Mouse (Mus musculus) splenic B cell, adult 2 months (primary cell): ENCODE measurements at regions not wholly inside any gene's neighbourhood (a gene's known extent, or its start where the extent isn't known, plus 50 kb on each side); places are given as distances from the start of the nearest gene placed in this dataset.

Experiments used
- DNase-seq: peaks from one replicate; pipeline ENCODE4 v3.0.0-alpha.2; 2011; ENCODE audit warnings: low read depth, low spot score
- H3K27me3 ChIP-seq: 2 replicates; pipeline ENCODE4 v1.6.1; 2012; ENCODE audit warnings: mild to moderate bottlenecking, low read length, moderate library complexity, mixed read lengths; ENCODE audit not compliant: control insufficient read depth, poor library complexity, insufficient read depth, severe bottlenecking
- H3K36me3 ChIP-seq: 2 replicates; pipeline ENCODE4 v1.6.1; 2012; ENCODE audit warnings: mild to moderate bottlenecking, low read length, moderate library complexity, mixed read lengths; ENCODE audit not compliant: control insufficient read depth, poor library complexity, insufficient read depth, severe bottlenecking

GRCm38 (mm10) chr7:133481529-133481928 lies 120.4 kb downstream of the Tex36 start:
- no peaks in the 10 kb centered on the region for H3K36me3 ChIP-seq
- H3K27me3 ChIP-seq, result no peaks in the 10 kb centered on the region
- DNase-seq, result no peak

DNA sequence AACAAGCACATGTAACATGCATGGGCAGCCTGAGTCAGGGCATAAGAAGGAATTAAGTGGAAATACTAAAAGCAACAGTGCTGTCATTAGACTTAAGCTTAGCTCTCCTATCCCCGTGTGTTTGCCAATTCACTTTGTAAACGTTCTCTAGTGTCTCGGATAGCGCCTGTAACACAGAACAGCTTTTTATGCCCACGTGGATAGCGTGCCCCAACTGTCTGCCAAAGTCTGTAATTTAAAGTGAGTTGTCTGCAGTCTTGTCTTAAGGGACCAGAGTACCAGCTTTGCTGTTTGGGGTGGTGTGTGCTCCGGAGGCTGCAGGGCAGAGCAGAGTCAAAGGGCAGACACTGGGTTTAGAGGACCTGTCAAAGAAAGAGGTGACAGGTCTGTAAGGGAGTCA lies 122.3 kb downstream of the Tex36 start:
- Histone ChIP-seq H3K36me3 (no peaks in the 10 kb centered on the region), H3K27me3 (no peaks in the 10 kb centered on the region)
- no peak for DNase-seq

DNA sequence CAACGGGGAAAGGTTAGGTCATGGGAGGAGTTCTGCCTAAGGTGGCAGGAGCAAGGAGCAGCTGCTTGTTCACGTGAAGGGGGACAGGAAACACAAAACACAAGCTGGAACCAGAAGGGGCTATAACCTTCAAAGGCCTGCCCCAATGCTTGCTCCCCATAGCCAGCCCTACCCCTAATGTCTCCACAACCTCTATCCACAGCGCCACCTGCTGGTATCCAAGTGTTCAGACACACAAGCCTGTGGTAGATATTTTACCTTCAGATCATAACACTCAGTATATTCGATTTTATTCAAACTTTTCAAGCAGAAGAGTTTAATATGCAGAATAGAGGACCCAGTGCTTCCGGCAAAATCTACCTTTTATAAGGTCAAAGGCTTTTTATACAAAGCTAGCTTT lies 124.0 kb downstream of the Tex36 start:
- DNase-seq, result peak; percentile 29
- no peaks in the 10 kb centered on the region for H3K27me3 ChIP-seq
- H3K36me3 ChIP-seq, result no peaks in the 10 kb centered on the region

- no peak for DNase-seq
- H3K36me3 ChIP-seq, result no peaks in the 10 kb centered on the region
- no peaks in the 10 kb centered on the region for H3K27me3 ChIP-seq
Measured at GRCm38 (mm10) chr7:133477221-133477620, 124.7 kb downstream of the Tex36 start.

- no peaks in the 10 kb centered on the region for H3K36me3 ChIP-seq
- DNase-seq, result no peak
- no peaks in the 10 kb centered on the region for H3K27me3 ChIP-seq
Measured at GRCm38 (mm10) chr7:133471706-133472105, 130.3 kb downstream of the Tex36 start.

DNA sequence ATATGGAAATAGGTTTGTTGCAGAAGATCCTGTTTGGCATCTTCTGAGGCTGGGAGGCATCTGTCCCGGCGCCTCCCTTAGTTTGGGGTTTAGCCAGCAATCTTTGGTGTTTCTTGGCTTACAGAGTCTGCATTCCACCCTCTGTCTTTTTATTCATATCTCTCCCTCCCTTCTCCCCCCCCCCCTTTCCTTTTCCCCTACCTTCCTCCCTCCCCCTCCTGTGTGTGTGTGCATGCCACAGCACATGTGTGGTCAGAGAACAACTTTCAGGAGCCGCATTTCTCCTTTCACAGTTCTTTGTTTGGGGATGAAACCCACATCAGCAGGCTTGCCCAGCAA lies 131.4 kb downstream of the Tex36 start:
- H3K36me3 ChIP-seq, result no peaks in the 10 kb centered on the region
- H3K27me3 ChIP-seq, result no peaks in the 10 kb centered on the region
- DNase-seq, result no peak

DNA sequence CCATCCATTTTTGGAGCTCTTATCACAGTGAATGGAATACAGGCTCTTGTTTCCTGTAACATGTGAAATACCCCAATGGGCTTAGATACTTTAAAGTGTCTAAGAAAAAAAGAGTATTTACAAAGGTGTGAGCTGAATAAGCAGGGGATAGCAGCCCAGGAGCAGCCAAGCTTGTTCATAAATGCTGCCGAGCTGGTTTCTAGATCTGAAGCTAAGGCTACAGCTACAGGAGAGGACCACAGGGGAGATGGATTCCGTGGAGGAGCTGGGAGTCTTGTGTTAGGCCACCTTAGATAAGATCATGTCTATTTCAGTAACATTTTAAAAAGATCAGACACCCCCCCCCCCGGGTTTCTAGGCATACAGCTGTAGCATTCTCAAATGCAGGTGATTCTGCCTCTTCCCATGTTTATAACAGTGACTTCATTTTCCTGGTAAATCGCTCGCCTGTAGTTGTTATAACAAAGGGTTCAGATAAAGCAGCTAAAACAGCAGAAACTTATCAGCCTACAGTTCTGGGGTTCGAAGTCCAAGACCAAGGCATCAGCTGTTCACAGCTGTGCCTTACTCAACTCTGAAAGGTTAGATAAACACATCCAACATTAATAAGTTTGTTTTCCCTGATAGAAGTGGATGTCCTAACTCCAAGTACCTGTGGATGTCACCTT lies 131.9 kb downstream of the Tex36 start:
- H3K27me3 ChIP-seq, result no peaks in the 10 kb centered on the region
- no peak for DNase-seq
- no peaks in the 10 kb centered on the region for H3K36me3 ChIP-seq

GRCm38 (mm10) chr7:133469106-133469505 lies 132.9 kb downstream of the Tex36 start:
- Histone ChIP-seq H3K27me3 (no peaks in the 10 kb centered on the region), H3K36me3 (no peaks in the 10 kb centered on the region)
- DNase-seq, result no peak

DNA sequence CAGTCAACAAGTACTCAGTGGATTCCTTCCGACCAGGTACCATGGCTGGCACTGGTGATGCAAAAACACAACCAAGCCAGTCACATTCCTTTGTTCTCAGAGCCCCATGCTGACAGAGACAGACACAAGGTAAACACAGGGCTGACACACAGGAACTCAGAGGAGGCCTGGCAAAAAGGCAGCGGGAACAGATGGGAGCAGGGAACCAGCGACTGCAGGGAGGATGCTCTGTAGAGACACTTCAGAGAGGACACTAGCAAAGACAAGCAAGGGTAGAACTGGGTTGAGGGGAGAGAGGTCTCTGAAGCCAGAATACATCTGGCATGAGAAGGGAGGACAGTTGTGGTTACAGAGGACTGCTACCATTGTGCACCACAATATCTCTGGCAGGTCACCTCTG lies 133.6 kb downstream of the Tex36 start:
- H3K36me3 ChIP-seq, result no peaks in the 10 kb centered on the region
- no peak for DNase-seq
- H3K27me3 ChIP-seq, result no peaks in the 10 kb centered on the region

DNA sequence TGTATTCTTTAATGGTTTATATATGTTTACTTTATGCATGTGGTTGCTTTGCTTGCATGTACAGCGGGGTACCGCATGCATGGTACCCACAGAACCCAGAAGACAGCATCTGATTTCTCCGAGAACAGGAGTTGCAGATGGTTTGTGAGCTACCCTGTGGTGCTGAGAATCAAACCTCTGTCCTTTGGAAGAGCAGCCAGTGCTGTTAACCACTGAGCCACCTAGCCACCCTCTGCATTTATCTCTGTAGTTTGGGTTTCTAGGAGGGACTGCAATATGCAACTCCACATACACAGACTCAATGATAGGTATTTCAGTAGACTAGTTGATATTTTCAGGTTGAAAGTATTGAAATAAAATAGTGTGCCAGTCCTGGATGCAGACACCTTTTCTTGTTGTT lies 134.4 kb downstream of the Tex36 start:
- Histone ChIP-seq H3K36me3 (no peaks in the 10 kb centered on the region), H3K27me3 (no peaks in the 10 kb centered on the region)
- DNase-seq, result no peak

GRCm38 (mm10) chr7:133459306-133459705 lies 142.7 kb downstream of the Tex36 start:
- no peak for DNase-seq
- H3K27me3 ChIP-seq, result no peaks in the 10 kb centered on the region
- H3K36me3 ChIP-seq, result no peaks in the 10 kb centered on the region

DNA sequence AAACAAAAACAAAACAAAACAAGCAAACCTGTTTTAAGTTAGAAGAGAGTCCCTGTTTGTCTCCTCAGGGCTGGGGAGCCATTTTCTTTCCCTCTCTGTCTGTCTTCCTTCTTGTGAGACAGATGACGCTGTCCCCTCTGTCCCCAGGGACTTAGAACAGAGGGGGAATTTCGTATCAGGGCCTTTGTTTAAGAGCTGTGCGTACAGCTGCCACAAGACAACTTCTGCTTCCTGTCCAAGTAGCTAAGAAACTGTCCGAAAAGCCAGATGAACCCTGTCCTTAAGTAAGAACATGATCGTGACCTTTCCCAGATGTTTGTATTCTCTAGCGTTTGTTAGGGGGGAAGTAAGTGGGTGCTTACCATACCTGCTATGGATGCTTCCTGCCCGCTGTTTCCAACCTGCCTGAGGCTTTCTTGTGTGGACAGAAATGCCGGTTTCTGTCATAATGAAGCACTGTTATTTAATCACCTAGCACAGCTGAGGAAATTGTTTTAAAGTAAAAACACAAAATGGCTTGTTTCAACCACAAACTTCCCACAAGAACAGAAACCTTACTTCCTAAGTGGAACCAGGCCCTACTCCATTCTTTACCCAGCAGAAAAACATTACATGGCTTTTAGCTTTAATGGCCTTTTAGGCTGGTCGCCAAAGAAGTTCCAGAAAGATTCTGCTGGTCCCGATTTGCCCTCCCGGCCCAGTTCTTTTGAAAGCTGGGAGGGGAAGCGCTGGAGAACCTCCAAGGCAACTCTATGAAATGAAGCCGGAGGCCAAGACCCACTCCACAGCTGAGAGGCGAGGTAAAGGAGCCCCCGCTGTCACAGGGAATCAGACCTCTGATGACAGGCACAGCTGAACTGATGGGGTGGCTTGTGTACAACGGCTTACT lies 144.3 kb downstream of the Tex36 start:
- DNase-seq, result peak; percentile 82
- Histone ChIP-seq H3K27me3 (no peaks in the 10 kb centered on the region), H3K36me3 (no peaks in the 10 kb centered on the region)

DNA sequence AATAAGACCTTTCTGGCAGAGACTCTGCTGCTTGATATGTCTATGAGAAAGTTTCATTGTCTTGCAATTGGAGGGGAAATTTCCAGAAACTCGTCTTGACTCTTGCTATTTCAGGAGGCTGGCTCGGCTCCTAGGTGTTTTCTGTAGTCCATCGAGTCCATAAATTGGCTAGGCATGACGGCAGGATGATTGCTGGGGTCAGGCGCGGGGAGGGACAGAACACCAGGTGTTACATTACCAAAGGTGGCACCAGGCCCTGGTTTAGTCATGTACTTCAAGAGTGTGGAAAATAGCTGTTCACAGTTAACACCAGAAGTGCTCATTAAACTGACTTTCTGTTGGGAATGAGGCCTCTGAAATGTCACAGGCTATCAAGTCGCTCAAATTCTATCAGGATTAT lies 151.7 kb downstream of the Tex36 start:
- H3K36me3 ChIP-seq, result no peaks in the 10 kb centered on the region
- DNase-seq, result no peak

GRCm38 (mm10) chr7:133447079-133447478 lies 154.9 kb downstream of the Tex36 start:
- no peaks in the 10 kb centered on the region for H3K36me3 ChIP-seq
- no peaks in the 10 kb centered on the region for H3K27me3 ChIP-seq
- no peak for DNase-seq

More for the DNA sequence above, 151.7 kb downstream of the Tex36 start:
- H3K27me3 ChIP-seq, result no peaks in the 10 kb centered on the region

- Histone ChIP-seq H3K36me3 (no peaks in the 10 kb centered on the region), H3K27me3 (no peaks in the 10 kb centered on the region)
- DNase-seq, result no peak
Measured at GRCm38 (mm10) chr7:133441661-133442060, 160.3 kb downstream of the Tex36 start.
